Mouse (Mus musculus): Measurements from ENCODE around the gene Wnt3a. TPM values are rescaled to one million over a fixed set of nuclear protein-coding genes. Genes with fewer than 3 reads are reported as not detected.
A peak's percentile ranks its signal among the peaks of the same experiment; 100 is the strongest.

Gene Wnt3a
- total RNA-seq (2021) = not detected
- long read RNA-seq, experiment 1 = 0 reads
- long read RNA-seq, experiment 2 = 0 reads

DNA sequence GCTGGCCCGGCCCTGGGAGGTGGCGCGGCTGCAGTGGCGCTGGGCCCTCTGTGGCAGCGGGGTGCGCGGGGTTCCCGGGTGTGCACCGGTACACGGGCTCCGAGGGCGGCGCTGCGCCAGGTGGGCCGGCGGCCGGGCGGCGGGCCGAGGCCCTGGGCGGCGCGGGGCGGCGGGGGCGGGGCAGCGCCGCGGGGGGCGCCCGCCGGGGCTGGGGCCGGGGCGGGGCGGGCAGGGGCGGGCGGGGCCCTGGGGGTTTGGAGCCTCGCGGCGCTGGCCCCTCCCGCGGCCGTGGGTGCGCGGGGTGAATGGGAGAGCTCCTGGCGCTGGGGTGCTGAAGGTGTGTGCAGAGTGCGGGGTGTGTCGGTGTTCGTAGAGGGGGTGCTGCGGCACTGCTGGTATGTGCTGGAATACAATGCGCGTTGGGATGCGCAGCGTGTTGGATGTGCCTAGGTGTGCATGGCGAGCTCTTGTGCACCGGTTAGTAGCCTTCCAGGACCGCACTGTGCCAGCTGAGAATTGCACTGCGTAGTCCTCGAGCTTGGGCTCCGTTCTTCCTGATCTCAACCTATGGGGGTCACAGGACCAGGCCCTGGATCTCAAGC is at the start of gene Wnt3a:
TSS of gene Wnt3a (minus strand) at position 51 of the 602 bp plus-strand sequence.
- no peak for DNase-seq

DNA sequence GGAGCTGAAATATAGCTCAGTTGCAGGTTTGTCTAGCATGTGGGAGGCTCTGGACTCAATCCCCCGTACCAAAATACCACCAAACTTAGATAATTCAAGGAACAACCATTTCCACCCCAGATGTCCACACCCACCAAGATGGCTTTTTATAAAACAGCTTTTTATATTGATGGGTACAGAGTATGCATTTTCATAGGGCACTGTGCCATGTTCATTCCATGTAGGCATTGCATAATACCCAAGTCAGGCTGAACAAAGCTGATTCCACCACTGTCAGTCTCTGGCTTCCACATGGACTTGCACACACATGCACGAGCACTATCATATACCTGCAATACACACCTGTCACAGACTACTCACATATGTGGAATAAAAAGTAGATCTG is 48.2 kb upstream of the Wnt3a start:
- no peak for DNase-seq

DNA sequence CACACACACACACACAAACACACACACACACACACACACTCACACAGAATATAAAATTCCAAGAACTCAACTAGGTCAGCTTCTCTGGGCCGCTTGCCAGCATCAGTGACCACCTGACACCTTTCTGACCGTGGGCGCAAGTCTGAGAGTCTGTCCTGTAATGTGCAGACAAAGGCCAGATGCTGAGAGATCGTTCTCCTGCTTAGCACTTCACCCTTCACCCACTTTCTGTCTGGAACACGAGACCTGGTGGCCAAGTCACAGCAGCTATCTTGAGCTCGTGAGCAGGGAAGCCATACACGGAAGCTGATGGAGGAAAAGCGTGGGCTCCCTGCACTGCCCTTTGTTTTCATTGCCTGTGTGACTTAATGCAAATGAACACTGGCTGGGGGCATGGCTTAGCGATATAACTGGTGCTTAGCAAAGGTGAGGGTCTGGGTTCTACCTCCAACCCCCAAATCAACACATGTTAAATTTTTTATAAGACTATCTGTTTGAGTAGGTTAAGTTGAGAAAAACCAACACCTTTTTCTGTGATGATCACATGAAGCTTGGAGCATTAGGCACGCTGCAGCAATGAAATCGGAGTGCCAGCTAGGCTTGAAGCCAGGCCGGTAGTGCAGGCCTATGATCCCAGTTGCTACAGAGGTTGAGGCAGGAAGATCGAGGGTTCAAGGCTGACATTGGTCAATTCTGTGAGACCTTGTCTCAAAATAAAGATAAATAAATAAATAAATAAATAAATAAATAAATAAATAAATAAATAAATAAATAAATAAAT is 47.6 kb upstream of the Wnt3a start:
- DNase-seq = no peak

DNA sequence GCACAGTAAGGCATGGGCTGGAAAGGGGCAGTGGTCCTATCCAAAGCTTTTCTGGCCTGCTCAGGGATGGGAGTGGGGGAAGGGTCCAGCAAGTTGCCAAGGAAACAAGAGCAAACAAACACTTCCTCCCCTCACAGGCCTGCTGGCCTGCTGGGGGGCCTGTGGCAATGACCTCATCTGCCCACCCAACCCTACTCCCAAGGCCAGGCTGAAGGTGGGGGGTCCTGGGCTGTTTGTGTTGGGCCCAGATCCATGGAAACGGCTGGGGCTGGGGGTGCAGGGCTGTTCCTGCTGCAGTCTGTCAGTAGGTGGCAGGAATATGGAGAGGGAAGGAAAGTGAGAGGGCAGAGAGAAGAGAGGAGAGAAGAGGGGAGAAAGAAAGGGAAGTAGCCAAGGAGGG is 45.8 kb upstream of the Wnt3a start:
- DNase-seq = no peak

DNA sequence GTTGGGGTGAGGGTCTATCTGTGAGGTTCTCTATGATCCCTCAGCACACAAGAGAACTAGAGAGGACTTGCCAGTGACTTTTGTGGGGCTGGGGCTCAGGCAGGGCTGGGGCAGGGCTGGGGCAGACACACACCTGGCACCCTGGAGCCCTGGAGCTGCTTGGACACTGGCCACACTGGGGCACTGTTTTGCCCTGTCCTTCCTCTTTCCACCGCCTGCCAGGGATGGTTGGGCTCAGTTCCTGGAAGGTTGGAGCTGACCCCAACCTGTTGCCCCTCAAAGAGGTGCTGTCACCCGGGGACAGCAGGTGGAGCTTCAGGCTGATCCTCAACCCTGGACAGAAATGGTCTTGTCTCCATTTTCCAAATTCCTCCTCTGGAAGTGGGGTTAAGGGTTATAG is 45.4 kb upstream of the Wnt3a start:
- no peak for DNase-seq

DNA sequence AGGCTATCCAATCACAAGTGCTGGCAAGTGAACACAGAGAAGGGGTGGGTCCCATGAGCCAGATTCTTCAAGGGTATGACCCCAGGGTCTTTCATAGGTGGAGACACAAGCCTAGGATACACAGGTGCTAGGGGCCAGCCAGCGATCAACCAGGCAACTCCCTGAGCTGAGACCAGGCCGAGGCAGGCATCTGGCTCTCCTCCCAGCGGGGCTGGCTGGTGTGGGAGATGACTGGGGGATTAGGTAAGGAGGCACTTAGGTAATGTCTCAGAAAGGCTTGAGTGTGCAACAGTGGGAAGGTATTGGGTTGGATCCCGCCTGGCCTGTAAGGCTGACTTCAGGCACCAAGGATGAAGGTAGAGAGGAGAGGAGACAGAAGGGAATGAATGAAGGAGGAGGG is 44.6 kb upstream of the Wnt3a start:
- peak; percentile 49 for DNase-seq

DNA sequence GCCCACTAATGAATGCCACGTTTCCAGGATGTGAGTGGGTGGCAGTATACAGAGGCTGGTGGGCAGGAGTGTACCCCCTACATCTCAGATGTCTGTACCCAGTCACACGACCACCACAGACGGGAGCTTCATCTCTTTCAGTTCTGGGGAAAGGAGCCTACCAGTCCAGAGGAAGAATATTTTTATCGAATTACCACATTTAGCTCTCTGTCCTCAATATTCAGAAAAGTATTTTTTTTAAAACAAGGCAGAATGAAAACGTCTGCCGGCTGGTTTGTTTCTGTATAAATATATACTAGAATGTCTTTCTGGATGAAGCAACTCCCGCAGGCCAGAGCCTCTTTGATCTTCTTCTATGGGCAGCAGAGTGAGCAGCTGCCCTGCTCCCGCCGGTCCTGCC is 42.4 kb upstream of the Wnt3a start:
- no peak for DNase-seq

DNA sequence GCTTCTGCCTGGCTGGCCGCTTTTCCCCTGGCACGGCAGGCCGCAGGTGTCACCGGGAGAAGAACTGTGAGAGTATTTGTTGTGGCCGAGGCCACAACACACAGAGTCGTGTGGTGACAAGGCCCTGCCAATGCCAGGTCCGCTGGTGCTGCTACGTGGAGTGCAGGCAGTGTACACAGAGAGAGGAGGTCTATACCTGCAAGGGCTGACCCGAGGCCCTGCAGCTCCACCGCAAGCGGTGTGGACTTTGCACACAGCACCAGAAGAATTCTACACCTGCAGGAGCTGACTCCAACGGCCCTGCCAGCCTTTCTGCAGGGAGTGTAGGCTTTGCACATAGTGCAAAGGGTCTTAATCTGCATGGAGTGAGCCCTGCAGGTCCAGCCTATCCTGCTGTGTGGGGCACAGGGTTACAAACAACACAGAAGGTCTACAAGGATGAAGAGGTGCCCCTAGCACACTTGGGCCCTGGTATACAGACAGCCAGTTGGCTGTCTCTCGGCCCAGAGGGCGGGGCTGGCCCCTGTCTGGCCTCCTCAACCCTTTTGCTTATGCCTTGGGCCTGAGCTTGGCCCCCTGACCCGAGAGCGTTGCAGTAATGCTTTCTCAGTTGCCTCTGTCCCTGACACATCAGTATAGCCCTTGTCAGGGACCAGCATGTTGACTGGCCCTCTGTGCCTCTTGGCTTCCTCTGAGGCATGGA is 40.8 kb upstream of the Wnt3a start:
- DNase-seq = no peak

DNA sequence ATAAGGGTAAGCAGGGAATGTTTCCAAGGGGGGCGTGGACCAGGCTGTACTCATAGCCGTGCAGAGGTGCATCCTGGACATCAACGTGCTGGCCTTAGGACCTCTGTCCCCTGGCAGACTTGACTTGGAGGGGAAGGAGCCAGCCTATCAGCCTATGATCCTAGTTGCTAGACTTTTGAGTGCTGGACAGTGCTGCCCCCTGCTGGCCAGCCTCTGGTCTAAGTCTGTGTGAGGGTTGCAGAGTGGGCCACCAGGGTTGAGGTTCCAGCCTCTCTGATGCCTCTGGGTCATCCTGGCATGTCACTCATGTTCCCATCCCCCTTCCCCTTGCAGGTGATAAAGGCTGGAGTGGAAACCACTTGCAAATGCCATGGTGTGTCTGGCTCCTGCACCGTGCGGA is 40.0 kb upstream of the Wnt3a start:
- peak; percentile 89 for DNase-seq

DNA sequence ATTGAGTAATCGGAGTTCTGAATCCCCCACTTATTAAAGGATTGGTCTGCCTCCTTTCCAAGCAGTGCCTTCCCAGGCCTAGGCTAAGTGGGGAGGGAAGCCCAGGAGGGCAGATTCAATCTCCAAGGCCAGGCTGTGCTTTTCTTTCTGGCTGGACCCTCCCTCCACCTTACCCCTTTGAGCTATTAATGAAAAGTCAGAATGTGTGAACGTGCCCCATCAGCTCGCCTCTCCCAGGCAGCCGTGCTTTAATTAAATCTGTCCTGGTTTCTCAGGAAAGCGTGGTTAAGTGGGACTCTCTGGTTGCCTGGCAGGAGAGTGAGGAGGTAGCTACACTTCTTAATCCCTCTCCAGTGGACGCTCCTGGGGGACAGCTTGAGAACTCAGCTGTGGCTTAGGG is 39.1 kb upstream of the Wnt3a start:
- DNase-seq = no peak

DNA sequence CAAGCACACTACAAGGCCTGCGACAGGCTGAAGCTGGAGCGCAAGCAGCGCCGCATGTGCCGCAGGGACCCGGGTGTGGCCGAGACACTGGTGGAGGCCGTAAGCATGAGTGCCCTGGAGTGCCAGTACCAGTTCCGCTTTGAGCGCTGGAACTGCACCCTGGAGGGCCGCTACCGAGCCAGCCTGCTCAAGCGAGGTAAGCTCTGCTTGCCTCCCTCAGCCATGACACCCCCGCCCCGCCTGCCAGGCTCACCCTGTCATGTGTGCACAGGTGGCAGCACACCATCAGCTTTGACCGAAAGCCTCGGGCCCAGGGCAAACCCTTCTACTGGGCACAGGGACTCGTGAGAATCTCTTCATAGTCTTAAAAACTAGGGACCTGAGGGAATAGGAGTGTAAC is 37.1 kb upstream of the Wnt3a start:
- DNase-seq = no peak

DNA sequence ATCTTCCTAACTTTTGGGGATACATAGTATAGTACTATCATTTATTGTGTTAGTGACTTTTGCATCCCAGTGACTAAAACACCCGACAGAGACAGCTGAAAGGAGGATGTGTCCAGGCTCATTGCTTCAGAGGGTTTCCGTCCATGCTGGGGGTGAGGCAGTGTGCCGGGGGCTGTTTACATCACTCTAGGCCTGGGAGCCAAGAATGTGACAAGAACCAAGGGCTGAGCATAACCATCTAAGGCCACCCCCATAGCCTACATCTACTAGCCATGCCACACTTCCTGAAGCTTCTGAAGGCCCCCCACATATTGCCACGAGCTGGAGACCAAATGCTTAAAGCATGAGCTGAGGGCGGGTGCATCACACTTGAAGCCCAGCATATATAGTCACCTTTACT is 34.2 kb upstream of the Wnt3a start:
- DNase-seq = no peak

DNA sequence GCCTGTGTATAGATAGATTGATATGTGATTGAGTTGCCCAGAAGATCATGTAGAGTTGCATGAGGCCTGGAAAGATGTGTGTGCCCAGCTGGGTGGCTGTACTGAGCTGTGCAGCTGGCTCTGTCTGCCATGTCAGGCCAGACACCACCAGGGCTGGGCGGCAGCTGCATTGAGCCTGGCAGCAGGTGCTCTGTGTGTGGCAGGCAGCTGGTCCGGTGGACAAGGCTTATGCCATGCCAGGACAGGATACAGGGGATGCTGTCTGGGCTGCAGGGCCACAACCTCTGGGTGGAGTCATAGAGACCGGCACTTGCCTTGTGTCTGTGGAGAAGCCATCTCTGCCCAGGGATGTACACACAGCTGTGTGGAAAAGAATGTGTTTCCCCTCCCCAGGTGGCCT is 32.4 kb upstream of the Wnt3a start:
- DNase-seq = peak; percentile 31

DNA sequence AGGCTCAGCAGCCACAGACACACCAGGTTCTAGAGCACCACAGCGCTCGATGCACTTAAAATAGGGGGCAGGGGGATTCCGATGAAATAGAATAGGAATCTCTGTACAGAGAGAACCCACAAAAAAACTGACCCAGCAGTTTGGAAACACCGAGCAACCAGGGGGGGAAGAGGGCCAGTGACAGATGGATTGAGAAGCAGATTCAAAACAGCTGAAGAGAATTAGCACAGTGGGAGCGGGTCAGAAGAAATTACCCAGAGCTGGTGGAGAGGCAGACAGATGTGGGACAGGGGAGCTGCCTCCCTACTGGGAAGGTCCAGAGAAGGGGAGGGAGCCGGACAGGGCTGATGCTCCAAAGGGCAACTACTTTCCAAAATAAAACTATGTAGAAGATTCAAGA is 26.0 kb upstream of the Wnt3a start:
- DNase-seq = no peak

DNA sequence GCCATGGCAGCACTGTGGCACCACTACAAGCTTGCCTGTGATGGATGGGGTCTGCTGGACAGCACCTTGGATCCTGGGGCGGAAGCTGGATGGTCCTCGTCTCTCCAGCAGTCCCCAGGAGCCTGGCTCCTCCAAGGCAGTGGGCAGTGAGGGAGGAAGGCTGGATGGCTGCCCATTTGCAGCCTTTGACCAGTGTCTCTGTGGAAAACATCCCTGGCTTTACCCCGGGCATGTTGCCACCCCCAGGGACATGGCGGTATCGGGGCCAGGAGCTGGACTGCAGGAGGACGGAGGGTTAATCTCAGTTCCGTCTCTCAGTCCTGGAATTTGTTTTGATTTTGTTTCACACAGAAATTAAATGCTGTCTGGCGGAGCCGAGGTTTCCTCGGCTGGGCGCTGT is 23.4 kb upstream of the Wnt3a start:
- DNase-seq = peak; percentile 63

DNA sequence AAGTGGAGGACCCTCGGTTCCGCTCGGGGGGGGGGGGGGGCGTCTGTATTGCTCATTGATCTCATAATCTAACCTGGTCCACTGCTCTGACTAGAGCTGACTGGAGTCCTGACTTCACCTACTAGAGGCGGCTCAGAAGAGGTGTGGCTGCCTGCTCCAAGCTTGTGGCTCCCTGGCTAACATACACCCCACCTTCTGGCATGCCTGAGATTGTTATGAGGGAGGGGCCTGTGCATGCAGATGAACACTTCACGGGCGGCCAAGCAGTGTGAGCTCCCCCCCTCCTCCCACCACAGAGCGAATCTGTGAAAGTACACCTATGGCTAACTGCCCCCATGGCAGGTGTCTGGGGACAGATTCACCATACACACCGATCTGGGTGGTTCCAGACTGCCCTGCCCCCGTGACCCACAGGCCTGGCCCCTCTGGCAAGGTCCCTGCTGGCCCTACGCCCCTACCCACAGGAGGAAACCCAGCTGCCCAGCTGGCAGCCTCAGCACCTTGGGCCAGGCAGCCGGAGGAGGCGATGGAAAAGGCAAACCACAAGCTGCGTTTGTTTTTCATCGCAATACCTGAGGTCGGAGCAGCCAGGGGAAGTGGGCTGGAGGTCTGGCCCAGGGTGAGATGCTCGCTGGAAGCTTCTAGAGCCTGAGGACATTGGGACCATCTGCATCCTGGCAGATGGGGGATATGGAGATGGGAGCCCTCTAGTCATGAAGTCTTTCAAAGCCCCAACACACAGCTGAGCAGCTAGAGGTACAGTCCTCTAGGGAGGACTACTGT is 22.7 kb upstream of the Wnt3a start:
- peak; percentile 61 for DNase-seq

DNA sequence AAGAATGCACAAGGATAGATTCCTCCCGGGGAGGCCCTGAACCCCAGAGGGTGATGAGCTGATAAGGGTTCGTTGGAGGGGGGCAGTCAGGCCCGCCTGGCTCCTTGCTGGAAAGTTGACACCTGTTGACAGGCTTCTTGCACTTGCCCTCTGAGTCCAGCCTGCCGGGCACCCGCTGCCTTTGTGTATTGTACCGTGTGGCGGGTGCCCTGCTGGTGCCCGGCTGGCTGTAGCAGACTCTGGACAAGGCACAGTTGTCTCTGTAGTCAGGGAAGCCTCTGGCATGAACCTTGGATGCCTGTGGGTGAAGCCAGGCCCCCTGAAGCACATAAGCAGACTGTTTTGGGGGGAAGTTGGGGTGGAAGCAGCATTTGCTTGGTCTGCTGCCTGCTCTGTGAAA is 21.9 kb upstream of the Wnt3a start:
- DNase-seq = peak; percentile 25

DNA sequence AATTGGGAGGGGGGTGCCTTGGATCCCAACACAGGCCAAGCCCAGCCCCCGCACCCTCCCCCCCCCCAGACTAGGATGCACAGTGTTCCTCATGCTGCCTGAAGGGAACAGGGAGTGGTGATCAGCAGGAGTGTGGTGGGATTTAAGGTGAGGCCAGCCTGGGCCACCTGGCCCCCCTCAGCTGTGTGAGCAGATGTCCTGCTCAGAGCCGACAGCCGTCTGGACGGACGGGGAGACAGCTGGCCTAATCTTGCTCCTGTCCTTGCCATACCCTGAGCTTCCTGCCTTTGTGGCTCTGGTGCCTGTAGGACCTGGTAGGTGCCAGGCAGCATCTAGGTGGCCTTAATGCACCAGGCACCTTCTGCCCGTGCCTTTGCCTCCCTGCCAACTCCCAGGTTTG is 21.5 kb upstream of the Wnt3a start:
- peak; percentile 27 for DNase-seq

DNA sequence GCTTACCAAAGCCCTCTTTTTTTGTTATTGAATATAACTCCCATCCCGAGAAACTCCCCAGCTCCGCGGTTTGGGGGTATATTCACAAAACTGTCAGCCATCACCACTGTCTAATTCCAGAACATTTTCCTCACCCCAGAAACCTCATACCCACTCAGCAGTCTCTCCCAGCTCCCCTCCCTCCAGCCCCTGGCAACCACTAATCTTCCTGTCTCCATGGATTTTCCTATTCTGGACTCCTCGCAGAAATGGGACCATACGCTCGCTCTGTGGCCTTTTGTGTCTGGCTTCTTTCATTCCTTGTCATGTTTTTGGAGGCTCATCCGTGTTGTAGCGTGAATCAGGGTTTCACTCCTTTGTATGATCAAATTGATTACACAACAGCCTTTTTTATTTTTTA is 19.4 kb upstream of the Wnt3a start:
- DNase-seq = no peak

DNA sequence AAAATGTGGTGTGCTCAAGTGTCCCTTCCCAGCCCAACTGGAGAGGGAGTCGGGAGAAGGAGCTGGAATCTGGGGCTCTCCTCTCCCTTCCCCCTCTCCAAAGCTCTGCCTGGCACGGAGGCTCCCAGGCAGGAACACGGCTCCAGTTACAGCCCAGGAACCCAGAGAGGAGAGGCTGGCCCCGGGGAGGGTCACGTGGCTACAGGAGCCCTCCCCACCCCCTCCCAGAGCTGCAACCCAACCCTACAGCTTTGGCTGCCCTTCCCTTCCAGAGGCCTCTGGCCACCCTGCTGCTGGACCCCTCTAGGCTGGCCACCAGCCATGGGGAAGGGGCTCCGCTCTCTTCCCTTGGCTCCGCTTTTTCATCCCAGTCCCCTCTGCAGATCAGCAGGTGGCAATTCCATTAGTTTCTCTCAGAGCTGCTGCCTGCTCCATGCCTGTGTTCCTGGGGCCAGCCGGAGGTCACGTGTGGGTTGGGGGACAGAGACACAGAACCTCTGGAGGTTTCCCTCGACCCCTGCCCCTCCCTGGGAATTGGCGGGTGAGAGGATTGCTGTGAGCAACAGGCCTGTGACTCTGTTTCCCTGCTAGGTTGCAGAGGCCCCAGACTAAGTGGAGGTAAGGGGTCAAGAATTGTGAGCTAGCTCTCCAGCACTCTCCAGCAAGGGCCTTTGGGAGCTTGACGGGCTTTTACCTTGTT is 18.7 kb upstream of the Wnt3a start:
- DNase-seq = peak; percentile 69

DNA sequence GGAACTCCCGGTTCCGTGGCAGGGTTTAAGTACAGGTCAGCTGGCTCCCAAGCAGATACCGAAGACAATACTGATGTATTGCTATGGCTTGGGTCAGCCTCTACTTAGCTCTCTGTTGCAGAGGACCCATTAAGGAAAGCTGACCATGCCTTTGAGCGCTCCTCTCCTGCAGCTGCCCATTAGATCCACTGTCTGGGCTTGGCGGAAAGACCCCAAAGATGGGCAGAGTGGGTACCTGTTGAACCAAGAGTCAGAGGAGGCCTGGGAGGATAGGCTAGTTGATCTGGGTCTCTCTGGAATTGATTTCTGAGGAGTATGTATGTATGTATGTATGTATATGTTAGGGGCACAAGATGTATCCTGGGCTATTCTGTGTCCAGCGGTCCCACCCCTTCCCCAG is 18.1 kb upstream of the Wnt3a start:
- DNase-seq = no peak

DNA sequence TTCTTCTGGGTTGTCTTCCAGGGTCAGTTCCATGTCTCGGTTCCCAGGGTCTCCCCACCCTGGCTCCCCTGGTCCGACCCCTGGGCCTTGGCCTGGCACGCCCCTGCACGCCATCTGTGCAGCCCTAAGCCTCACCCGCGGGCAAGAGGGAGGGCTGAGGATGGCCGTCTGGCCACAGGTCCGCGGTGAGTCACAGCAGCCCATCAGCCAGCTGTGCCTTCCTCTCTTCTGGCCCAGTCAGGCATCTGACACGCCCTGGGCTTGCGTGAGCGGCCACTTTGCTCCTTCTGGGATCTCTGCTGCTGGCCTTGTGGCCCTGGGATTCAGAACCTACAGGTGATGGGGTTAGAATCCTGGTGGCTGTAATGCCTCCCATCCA is 17.6 kb upstream of the Wnt3a start:
- peak; percentile 52 for DNase-seq
